ENCODE assay signal across 8 mouse cellular contexts in genomic region chr4:49478118-49478877, GRCm38 (mm10). TPM values are rescaled to one million over a fixed set of nuclear protein-coding genes. Genes with fewer than 3 reads are reported as not detected.
A peak's percentile ranks its signal among the peaks of the same experiment; 100 is the strongest.
DNase-seq lines count a peak whose midpoint lies in the region; ATAC-seq and TF ChIP-seq lines count a peak whose summit lies in the region.

No protein-coding gene starts in this region.

- no peak overlapping the region for H3K27ac ChIP-seq in gastrocnemius, adult 2 months
- no peak overlapping the region for H3K27ac ChIP-seq in embryonic facial prominence, embryonic 15.5 days (replicated peaks)
- no peak overlapping the region for H3K27ac ChIP-seq in intestine, embryonic 14.5 days (ENCODE audit: low read depth)
- H3K27ac ChIP-seq in liver, embryonic 16.5 days (ENCODE audit: low read length): peak overlapping the region; percentile 74
- no peak overlapping the region for H3K27ac ChIP-seq in neural tube, embryonic 15.5 days (replicated peaks)
- H3K27ac ChIP-seq in left cerebral cortex, adult 2 months: no peak overlapping the region

- TF ChIP-seq CTCF in gastrocnemius, adult 2 months (IDR thresholded peaks at IDR 0.05): no peak
- no peak for TF ChIP-seq CTCF in left cerebral cortex, adult 2 months (IDR thresholded peaks at IDR 0.05)

- no peak for DNase-seq in gastrocnemius, adult 2 months
- no peak for DNase-seq in gastrocnemius, postnatal 25 days
- DNase-seq in intestine, embryonic 14.5 days (ENCODE audit: low spot score): peak; percentile 54
- no peak for DNase-seq in left cerebral cortex, adult 2 months (ENCODE audit: extremely low spot score in 1 of 2, low spot score in 2 of 2)
- no peak for DNase-seq in layer of hippocampus, adult 8-10 months (ENCODE audit: low spot score in 2 of 2)

- intact Hi-C loops in gastrocnemius, adult 2 months (cut with DNase I): no loop called here
- intact Hi-C loops in left cerebral cortex, adult 2 months (cut with DNase I): no loop called here

- no peaks in the 10 kb centered on the region for H3K36me3 ChIP-seq in embryonic facial prominence, embryonic 15.5 days
- H3K36me3 ChIP-seq in intestine, embryonic 14.5 days (ENCODE audit: control insufficient read depth, insufficient read depth, low read length): no peaks in the 10 kb centered on the region
- H3K36me3 ChIP-seq in liver, embryonic 16.5 days (ENCODE audit: control insufficient read depth, insufficient read depth): no peaks in the 10 kb centered on the region
- no peaks in the 10 kb centered on the region for H3K36me3 ChIP-seq in neural tube, embryonic 15.5 days

- H3K4me3 ChIP-seq in gastrocnemius, adult 2 months: peak overlapping the region; percentile 50
- H3K4me3 ChIP-seq in embryonic facial prominence, embryonic 15.5 days (replicated peaks): peak overlapping the region; percentile 24
- H3K4me3 ChIP-seq in intestine, embryonic 14.5 days (ENCODE audit: low read depth, low read length): peak overlapping the region; percentile 17; the same call in 1 of the 2 replicates
- peak overlapping the region; percentile 46 for H3K4me3 ChIP-seq in liver, embryonic 16.5 days (ENCODE audit: low read depth, low read length)
- H3K4me3 ChIP-seq in neural tube, embryonic 15.5 days (replicated peaks): peak overlapping the region; percentile 19
- H3K4me3 ChIP-seq in left cerebral cortex, adult 2 months: no peak overlapping the region

- no peaks in the 10 kb centered on the region for H3K4me1 ChIP-seq in embryonic facial prominence, embryonic 15.5 days
- no peaks in the 10 kb centered on the region; the same call in 1 of the 2 replicates for H3K4me1 ChIP-seq in intestine, embryonic 14.5 days (replicated peaks; ENCODE audit: control insufficient read depth, insufficient read depth, low read length)
- peaks cover 35% of the 10 kb centered on the region for H3K4me1 ChIP-seq in liver, embryonic 16.5 days (ENCODE audit: control insufficient read depth, low read depth, low read length)
- peaks cover 8% of the 10 kb centered on the region for H3K4me1 ChIP-seq in neural tube, embryonic 15.5 days

- 20% methylated on average over 19 of the region's 19 CpGs for WGBS in embryonic facial prominence, embryonic 15.5 days
- 18% methylated on average over 19 of the region's 19 CpGs for WGBS in intestine, embryonic 14.5 days
- WGBS in liver, embryonic 16.5 days (ENCODE audit: insufficient replicate concordance): 16% methylated on average over 19 of the region's 19 CpGs
- 23% methylated on average over 19 of the region's 19 CpGs for WGBS in neural tube, embryonic 15.5 days

- H3K9ac ChIP-seq in embryonic facial prominence, embryonic 15.5 days: no peak overlapping the region
- H3K9ac ChIP-seq in intestine, embryonic 14.5 days (ENCODE audit: low read length): no peak overlapping the region
- peak overlapping the region; percentile 62 for H3K9ac ChIP-seq in liver, embryonic 16.5 days (ENCODE audit: low read depth, low read length)
- H3K9ac ChIP-seq in neural tube, embryonic 15.5 days (replicated peaks): no peak overlapping the region

- no peak for ATAC-seq in embryonic facial prominence, embryonic 15.5 days (ENCODE audit: insufficient number of reproducible peaks, low FRiP score, low TSS enrichment, low read depth)
- 0 out of 2 replicates have a peak, but pooled peaks have one; percentile 40 for ATAC-seq in intestine, embryonic 14.5 days (replicated peaks; ENCODE audit: low FRiP score, low TSS enrichment, low read depth)
- ATAC-seq in liver, embryonic 16.5 days (ENCODE audit: low read depth): peak; percentile 78
- no peak for ATAC-seq in neural tube, embryonic 15.5 days (ENCODE audit: low FRiP score)

- H3K27me3 ChIP-seq in embryonic facial prominence, embryonic 15.5 days: no peaks in the 10 kb centered on the region
- H3K27me3 ChIP-seq in intestine, embryonic 14.5 days (replicated peaks; ENCODE audit: control insufficient read depth, insufficient read depth, low read length): no peaks in the 10 kb centered on the region
- H3K27me3 ChIP-seq in liver, embryonic 16.5 days (ENCODE audit: control insufficient read depth, insufficient read depth, low read depth, low read length): no peaks in the 10 kb centered on the region
- no peaks in the 10 kb centered on the region for H3K27me3 ChIP-seq in neural tube, embryonic 15.5 days (replicated peaks)

- H3K9me3 ChIP-seq in embryonic facial prominence, embryonic 15.5 days (replicated peaks): no peaks in the 10 kb centered on the region
- no peaks in the 10 kb centered on the region for H3K9me3 ChIP-seq in intestine, embryonic 14.5 days (ENCODE audit: control insufficient read depth, low read length)
- H3K9me3 ChIP-seq in liver, embryonic 16.5 days (replicated peaks; ENCODE audit: control insufficient read depth, low read length): no peaks in the 10 kb centered on the region
- no peaks in the 10 kb centered on the region for H3K9me3 ChIP-seq in neural tube, embryonic 15.5 days (replicated peaks)

- peak overlapping the region; percentile 46 for H3K4me2 ChIP-seq in embryonic facial prominence, embryonic 15.5 days (replicated peaks)
- H3K4me2 ChIP-seq in intestine, embryonic 14.5 days (ENCODE audit: low read length): peak overlapping the region; percentile 51
- peak overlapping the region; percentile 76 for H3K4me2 ChIP-seq in liver, embryonic 16.5 days (ENCODE audit: low read depth, low read length)
- peak overlapping the region; percentile 54 for H3K4me2 ChIP-seq in neural tube, embryonic 15.5 days

RNA-seq across cellular contexts. Expression of gene Acnat1, which starts 4.6 kb away (rescaled TPM):
- total RNA-seq in gastrocnemius, adult 2 months (2021): not detected
- not detected for total RNA-seq in gastrocnemius, postnatal 25 days (2021)
- 0.15 and 0.45 TPM in 2 replicates for polyA plus RNA-seq in embryonic facial prominence, embryonic 15.5 days (2015; fragmentation: Nextera tagmentation; extraction: Ambion mirVana)
- polyA plus RNA-seq in intestine, embryonic 14.5 days (2014; fragmentation: Nextera tagmentation; extraction: Ambion mirVana): 0.83 and 1.5 TPM in 2 replicates
- 0.86 and 1.1 TPM in 2 replicates for polyA plus RNA-seq in liver, embryonic 16.5 days (2015; fragmentation: Nextera tagmentation; extraction: Ambion mirVana)
- polyA plus RNA-seq in neural tube, embryonic 15.5 days (2015; fragmentation: Nextera tagmentation; extraction: Ambion mirVana): 0.13 TPM in 1 of 2 replicates, not detected in the other
- total RNA-seq in left cerebral cortex, adult 2 months (2021): not detected
- not detected for total RNA-seq in layer of hippocampus, adult 8-10 months (2022)

RNA-seq across cellular contexts. Expression of gene Baat, which starts 28.1 kb away (rescaled TPM):
- under 1 TPM in 1 of 2 experiments, not detected in 1; 0.39 TPM for total RNA-seq in gastrocnemius, adult 2 months (2021)
- under 1 TPM in 1 of 2 experiments, not detected in 1; 0.28 TPM for total RNA-seq in gastrocnemius, postnatal 25 days (2021)
- 0.22 TPM in 1 of 2 replicates, not detected in the other for polyA plus RNA-seq in embryonic facial prominence, embryonic 15.5 days (2015; fragmentation: Nextera tagmentation; extraction: Ambion mirVana)
- not detected in 2 replicates for polyA plus RNA-seq in intestine, embryonic 14.5 days (2014; fragmentation: Nextera tagmentation; extraction: Ambion mirVana)
- polyA plus RNA-seq in liver, embryonic 16.5 days (2015; fragmentation: Nextera tagmentation; extraction: Ambion mirVana): 2.9 and 3.3 TPM in 2 replicates
- not detected in 2 replicates for polyA plus RNA-seq in neural tube, embryonic 15.5 days (2015; fragmentation: Nextera tagmentation; extraction: Ambion mirVana)
- total RNA-seq in left cerebral cortex, adult 2 months (2021): under 1 TPM in 1 of 2 experiments, not detected in 1; 0.47 TPM
- total RNA-seq in layer of hippocampus, adult 8-10 months (2022): under 1 TPM; 0.20 to 0.54 (median 0.26) TPM

RNA-seq across cellular contexts. Expression of gene Mrpl50, which starts 42.6 kb away (rescaled TPM):
- total RNA-seq in gastrocnemius, adult 2 months (2021): 10 to 100 TPM; 33.0 to 36.6 TPM
- 10 to 100 TPM; 27.9 to 28.6 TPM for total RNA-seq in gastrocnemius, postnatal 25 days (2021)
- polyA plus RNA-seq in embryonic facial prominence, embryonic 15.5 days (2015; fragmentation: Nextera tagmentation; extraction: Ambion mirVana): 66.4 and 68.9 TPM in 2 replicates
- polyA plus RNA-seq in intestine, embryonic 14.5 days (2014; fragmentation: Nextera tagmentation; extraction: Ambion mirVana): 93.7 and 96.4 TPM in 2 replicates
- 54.4 and 56.9 TPM in 2 replicates for polyA plus RNA-seq in liver, embryonic 16.5 days (2015; fragmentation: Nextera tagmentation; extraction: Ambion mirVana)
- polyA plus RNA-seq in neural tube, embryonic 15.5 days (2015; fragmentation: Nextera tagmentation; extraction: Ambion mirVana): 75.7 and 78.1 TPM in 2 replicates
- total RNA-seq in left cerebral cortex, adult 2 months (2021): 10 to 100 TPM; 29.0 to 29.5 TPM
- 10 to 100 TPM; 29.3 to 35.0 (median 32.1) TPM for total RNA-seq in layer of hippocampus, adult 8-10 months (2022)

RNA-seq across cellular contexts. Expression of gene Zfp189, which starts 42.7 kb away (rescaled TPM):
- 1 to 10 TPM; 4.2 to 4.4 TPM for total RNA-seq in gastrocnemius, adult 2 months (2021)
- 1 to 10 TPM; 2.5 to 3.1 TPM for total RNA-seq in gastrocnemius, postnatal 25 days (2021)
- 7.5 TPM in 2 replicates for polyA plus RNA-seq in embryonic facial prominence, embryonic 15.5 days (2015; fragmentation: Nextera tagmentation; extraction: Ambion mirVana)
- 6.1 and 7.9 TPM in 2 replicates for polyA plus RNA-seq in intestine, embryonic 14.5 days (2014; fragmentation: Nextera tagmentation; extraction: Ambion mirVana)
- polyA plus RNA-seq in liver, embryonic 16.5 days (2015; fragmentation: Nextera tagmentation; extraction: Ambion mirVana): 3.5 and 3.8 TPM in 2 replicates
- polyA plus RNA-seq in neural tube, embryonic 15.5 days (2015; fragmentation: Nextera tagmentation; extraction: Ambion mirVana): 10.2 and 10.5 TPM in 2 replicates
- total RNA-seq in left cerebral cortex, adult 2 months (2021): 10 to 100 TPM; 13.6 to 20.3 TPM
- total RNA-seq in layer of hippocampus, adult 8-10 months (2022): 10 to 100 TPM; 23.9 to 30.1 (median 28.7) TPM

Comparison
In these comparisons a context has a peak if more than half of its experiments do, and no peak if none do; other contexts are left out.
1. ATAC-seq: peak in intestine, embryonic 14.5 days (single experiment) and liver, embryonic 16.5 days (single experiment); none in embryonic facial prominence, embryonic 15.5 days (single experiment) and neural tube, embryonic 15.5 days (single experiment).
2. Peak in every context shown above with its lines, with median percentiles within 50 percentile points of each other: H3K4me2 ChIP-seq.